Mouse (Mus musculus) kidney, postnatal 0 days (tissue): Measurements from ENCODE around the gene Vars. TPM values are rescaled to one million over a fixed set of nuclear protein-coding genes. Genes with fewer than 3 reads are reported as not detected.
A peak's percentile ranks its signal among the peaks of the same experiment; 100 is the strongest.

Experiments
- ATAC-seq: fragments of 200-750 bp; cut with Nextera tagmentation; replicated peaks from 2 replicates; pipeline ENCODE4 v1.8.0; 2017; ENCODE audit warnings: low read depth, moderate number of reproducible peaks, moderate TSS enrichment, moderate library complexity; ENCODE audit not compliant: low FRiP score
- DNase-seq: peaks from one replicate; pipeline ENCODE4 v3.0.0-alpha.2; 2016; ENCODE audit warnings: low spot score
- H3K27ac ChIP-seq: fragments of 300-500 bp; sonication (generic); 2 replicates; pipeline ENCODE4 v1.5.1; 2014; ENCODE audit warnings: mild to moderate bottlenecking
- H3K27me3 ChIP-seq: fragments of 300-500 bp; sonication (generic); 2 replicates; pipeline ENCODE4 v1.6.1; 2014; ENCODE audit warnings: low read length, mixed read lengths; ENCODE audit not compliant: insufficient read depth
- H3K36me3 ChIP-seq: fragments of 300-500 bp; sonication (generic); 2 replicates; pipeline ENCODE4 v1.6.1; 2014; ENCODE audit warnings: low read length, mixed read lengths; ENCODE audit not compliant: insufficient read depth
- H3K4me1 ChIP-seq: fragments of 300-500 bp; sonication (generic); replicated peaks from 2 replicates; pipeline ENCODE4 v1.6.1; 2014; ENCODE audit warnings: antibody characterized with exemption, low read length, mixed read lengths; ENCODE audit not compliant: insufficient read depth
- H3K4me2 ChIP-seq: fragments of 300-500 bp; sonication (generic); 2 replicates; pipeline ENCODE4 v1.6.1; 2014; ENCODE audit warnings: mild to moderate bottlenecking, low read length, moderate library complexity, mixed read lengths
- H3K4me3 ChIP-seq: fragments of 300-500 bp; sonication (generic); replicated peaks from 2 replicates; pipeline ENCODE4 v1.5.1; 2014; ENCODE audit warnings: low read depth, low read length
- H3K9ac ChIP-seq: fragments of 300-500 bp; sonication (generic); 2 replicates; pipeline ENCODE4 v1.6.1; 2014; ENCODE audit warnings: low read depth, low read length
- H3K9me3 ChIP-seq: fragments of 300-500 bp; sonication (generic); replicated peaks from 2 replicates; pipeline ENCODE4 v1.6.1; 2016; ENCODE audit warnings: low read length, inconsistent platforms, mixed read lengths
- CTCF ChIP-seq: IDR thresholded peaks from 2 replicates; pipeline ENCODE4 v1.5.1; 2016; ENCODE audit warnings: antibody characterized with exemption, low read depth, mild to moderate bottlenecking, moderate library complexity
- WGBS: fragments of 180-500 bp; shearing (Covaris S2); extraction: QIAGEN DNeasy Blood & Tissue Kit; methylation state at CpG from one replicate; pipeline ENCODE4 v1.1.7; 2014; 5-methylcytosine and 5-hydroxymethylcytosine counted together
- polyA plus RNA-seq: library from polyadenylated mRNA; unstranded; fragments of >200 nt; fragmentation: Nextera tagmentation; extraction: Ambion mirVana; gene quantifications from 2 replicates; pipeline ENCODE4 v1.2.1, GENCODE M21; 2015

Vars gene
- polyA plus RNA-seq, 1 experiment from 2014 or later: 61.3 TPM

GRCm38 (mm10) chr17:35016791-35017705 is 16.3 kb downstream of the Vars start:
- no peaks in the 10 kb centered on the region for H3K27me3 ChIP-seq
- TF ChIP-seq CTCF: no peak
- H3K9me3 ChIP-seq: no peaks in the 10 kb centered on the region
- 0 out of 2 replicates have a peak overlapping the region, but pooled peaks have one; percentile 8 for H3K27ac ChIP-seq
- H3K9ac ChIP-seq: no peak overlapping the region
- no peak for ATAC-seq
- H3K36me3 ChIP-seq: peaks cover 43% of the 10 kb centered on the region
- DNase-seq: no peak
- WGBS: 75% methylated on average over 10 of the region's 10 CpGs
- H3K4me2 ChIP-seq: no peak overlapping the region
- H3K4me3 ChIP-seq: no peak overlapping the region
- no peaks in the 10 kb centered on the region for H3K4me1 ChIP-seq

GRCm38 (mm10) chr17:35017706-35018030 is 16.9 kb downstream of the Vars start:
- TF ChIP-seq CTCF: no peak
- WGBS: 73% methylated on average over 14 of the region's 14 CpGs
- DNase-seq (no peak), ATAC-seq (no peak)
- peaks cover 37% of the 10 kb centered on the region for H3K36me3 ChIP-seq
- H3K4me1 ChIP-seq: no peaks in the 10 kb centered on the region
- H3K27ac ChIP-seq: no peak overlapping the region
- no peaks in the 10 kb centered on the region for H3K9me3 ChIP-seq
- no peak overlapping the region for H3K4me2 ChIP-seq
- no peak overlapping the region for H3K9ac ChIP-seq
- no peaks in the 10 kb centered on the region for H3K27me3 ChIP-seq
- no peak overlapping the region for H3K4me3 ChIP-seq

- Histone ChIP-seq H3K9me3 (no peaks in the 10 kb centered on the region), H3K4me2 (no peak overlapping the region), H3K9ac (no peak overlapping the region), H3K27ac (no peak overlapping the region), H3K36me3 (peaks cover 32% of the 10 kb centered on the region), H3K4me3 (no peak overlapping the region), H3K4me1 (no peaks in the 10 kb centered on the region), H3K27me3 (no peaks in the 10 kb centered on the region)
- TF ChIP-seq CTCF: no peak
- 79% methylated on average over 3 of the region's 3 CpGs for WGBS
- ATAC-seq: no peak
- DNase-seq: no peak
Observed at GRCm38 (mm10) chr17:35018171-35018570, 17.4 kb downstream of the Vars start.

- no peak for TF ChIP-seq CTCF
- 75% methylated on average over 11 of the region's 11 CpGs for WGBS
Observed at GRCm38 (mm10) chr17:35019894-35020293, 19.1 kb downstream of the Vars start.

GRCm38 (mm10) chr17:35020551-35020950 is 19.8 kb downstream of the Vars start:
- WGBS: 91% methylated on average over 8 of the region's 8 CpGs
- Histone ChIP-seq H3K9me3 (no peaks in the 10 kb centered on the region), H3K4me2 (no peak overlapping the region), H3K4me3 (no peak overlapping the region), H3K27ac (no peak overlapping the region), H3K4me1 (no peaks in the 10 kb centered on the region), H3K27me3 (no peaks in the 10 kb centered on the region), H3K9ac (no peak overlapping the region), H3K36me3 (peaks cover 9% of the 10 kb centered on the region; the same call in 1 of the 2 replicates)
- no peak for ATAC-seq
- no peak for DNase-seq
- no peak for TF ChIP-seq CTCF

More at GRCm38 (mm10) chr17:35019894-35020293, 19.1 kb downstream of the Vars start:
- H3K27me3 ChIP-seq: no peaks in the 10 kb centered on the region
- ATAC-seq: no peak
- no peak overlapping the region for H3K9ac ChIP-seq
- DNase-seq: no peak
- no peak overlapping the region for H3K27ac ChIP-seq
- H3K4me3 ChIP-seq: no peak overlapping the region
- no peaks in the 10 kb centered on the region for H3K9me3 ChIP-seq
- H3K36me3 ChIP-seq: peaks cover 15% of the 10 kb centered on the region; the same call in 1 of the 2 replicates
- H3K4me1 ChIP-seq: no peaks in the 10 kb centered on the region
- no peak overlapping the region for H3K4me2 ChIP-seq

GRCm38 (mm10) chr17:35021163-35021808 is 20.5 kb downstream of the Vars start:
- WGBS: 8% methylated on average over 17 of the region's 17 CpGs

More at GRCm38 (mm10) chr17:35021163-35021808, 20.5 kb downstream of the Vars start:
- no peaks in the 10 kb centered on the region for H3K9me3 ChIP-seq
- no peak overlapping the region for H3K4me3 ChIP-seq
- no peaks in the 10 kb centered on the region for H3K27me3 ChIP-seq
- H3K36me3 ChIP-seq: 0 out of 2 replicates have a peak, but pooled peaks cover 2% of the 10 kb centered on the region
- no peak overlapping the region; the same call in 1 of the 2 replicates for H3K4me2 ChIP-seq
- TF ChIP-seq CTCF: peak; percentile 100
- DNase-seq: peak; percentile 91
- peak; percentile 31; the same call in 1 of the 2 replicates for ATAC-seq
- H3K9ac ChIP-seq: no peak overlapping the region
- H3K27ac ChIP-seq: peak overlapping the region; percentile 71
- no peaks in the 10 kb centered on the region for H3K4me1 ChIP-seq
